Mouse (Mus musculus): Measurements from ENCODE around the gene Apbb1ip. TPM values are rescaled to one million over a fixed set of nuclear protein-coding genes. Genes with fewer than 3 reads are reported as not detected.
A peak's percentile ranks its signal among the peaks of the same experiment; 100 is the strongest.
"Not testable (repeated sequence)": the region's sequence is repeated elsewhere in the genome, so short reads cannot be mapped to it uniquely, and the experiment has no call there.

Gene Apbb1ip
- polyA plus RNA-seq, 1 experiment from 2014 or later: 0.88 TPM

GRCm38 (mm10) chr2:22874628-22875027 lies 100.7 kb downstream of the Apbb1ip start:
- Histone ChIP-seq H3K4me2 (ENCODE audit: low read depth, low read length) (no peak overlapping the region), H3K9me3 (ENCODE audit: control insufficient read depth, low read length) (no peaks in the 10 kb centered on the region), H3K27ac (ENCODE audit: low read depth, low read length) (no peak overlapping the region), H3K27me3 (ENCODE audit: control insufficient read depth, insufficient read depth, low read length) (no peaks in the 10 kb centered on the region), H3K4me1 (ENCODE audit: control insufficient read depth, insufficient read depth, low read length) (no peaks in the 10 kb centered on the region), H3K4me3 (ENCODE audit: low read depth, low read length) (no peak overlapping the region), H3K36me3 (ENCODE audit: control insufficient read depth, insufficient read depth, low read length) (no peaks in the 10 kb centered on the region), H3K9ac (replicated peaks; ENCODE audit: low read depth, low read length) (no peak overlapping the region)
- ATAC-seq (ENCODE audit: low read depth): no peak
- 56% methylated on average over 9 of the region's 10 CpGs for WGBS

- ATAC-seq (ENCODE audit: low read depth): no peak
- no peak overlapping the region for H3K4me2 ChIP-seq (ENCODE audit: low read depth, low read length)
- H3K27me3 ChIP-seq (ENCODE audit: control insufficient read depth, insufficient read depth, low read length): no peaks in the 10 kb centered on the region
- H3K9ac ChIP-seq (replicated peaks; ENCODE audit: low read depth, low read length): no peak overlapping the region
- no peak overlapping the region for H3K27ac ChIP-seq (ENCODE audit: low read depth, low read length)
- H3K4me1 ChIP-seq (ENCODE audit: control insufficient read depth, insufficient read depth, low read length): no peaks in the 10 kb centered on the region
- H3K9me3 ChIP-seq (ENCODE audit: control insufficient read depth, low read length): no peaks in the 10 kb centered on the region
- 93% methylated on average over 3 of the region's 3 CpGs for WGBS
- no peaks in the 10 kb centered on the region for H3K36me3 ChIP-seq (ENCODE audit: control insufficient read depth, insufficient read depth, low read length)
- no peak overlapping the region for H3K4me3 ChIP-seq (ENCODE audit: low read depth, low read length)
Measured at GRCm38 (mm10) chr2:22876614-22877013, 102.7 kb downstream of the Apbb1ip start.

GRCm38 (mm10) chr2:22878781-22879180 lies 104.9 kb downstream of the Apbb1ip start:
- Histone ChIP-seq H3K27me3 (ENCODE audit: control insufficient read depth, insufficient read depth, low read length) (no peaks in the 10 kb centered on the region), H3K9ac (replicated peaks; ENCODE audit: low read depth, low read length) (no peak overlapping the region), H3K36me3 (ENCODE audit: control insufficient read depth, insufficient read depth, low read length) (no peaks in the 10 kb centered on the region), H3K4me1 (ENCODE audit: control insufficient read depth, insufficient read depth, low read length) (no peaks in the 10 kb centered on the region), H3K4me2 (ENCODE audit: low read depth, low read length) (no peak overlapping the region), H3K9me3 (ENCODE audit: control insufficient read depth, low read length) (no peaks in the 10 kb centered on the region), H3K27ac (ENCODE audit: low read depth, low read length) (no peak overlapping the region), H3K4me3 (ENCODE audit: low read depth, low read length) (no peak overlapping the region)
- ATAC-seq (ENCODE audit: low read depth): no peak
- 67% methylated on average over 1 of the region's 1 CpGs for WGBS

GRCm38 (mm10) chr2:22880726-22881125 lies 106.8 kb downstream of the Apbb1ip start:
- ATAC-seq (ENCODE audit: low read depth); H3K9me3 ChIP-seq (ENCODE audit: control insufficient read depth, low read length); H3K27me3 ChIP-seq (ENCODE audit: control insufficient read depth, insufficient read depth, low read length); H3K4me1 ChIP-seq (ENCODE audit: control insufficient read depth, insufficient read depth, low read length); H3K9ac ChIP-seq (replicated peaks; ENCODE audit: low read depth, low read length); H3K27ac ChIP-seq (ENCODE audit: low read depth, low read length); H3K36me3 ChIP-seq (ENCODE audit: control insufficient read depth, insufficient read depth, low read length); H3K4me2 ChIP-seq (ENCODE audit: low read depth, low read length); H3K4me3 ChIP-seq (ENCODE audit: low read depth, low read length): not testable (repeated sequence)
- 91% methylated on average over 3 of the region's 3 CpGs for WGBS

- WGBS: 19% methylated on average over 9 of the region's 9 CpGs
Measured at GRCm38 (mm10) chr2:22894932-22895281, 121.0 kb downstream of the Apbb1ip start.

GRCm38 (mm10) chr2:22895282-22896273 lies 121.7 kb downstream of the Apbb1ip start, which contains the start of gene Pdss1:
TSS of gene Pdss1 (plus strand) at chr2:22895522.
- Histone ChIP-seq H3K9me3 (ENCODE audit: control insufficient read depth, low read length) (no peaks in the 10 kb centered on the region), H3K27me3 (ENCODE audit: control insufficient read depth, insufficient read depth, low read length) (no peaks in the 10 kb centered on the region), H3K27ac (ENCODE audit: low read depth, low read length) (peak within 1 kb of the TSS; percentile 86), H3K4me3 (ENCODE audit: low read depth, low read length) (peak within 1 kb of the TSS; percentile 89), H3K36me3 (ENCODE audit: control insufficient read depth, insufficient read depth, low read length) (no peaks in the 10 kb centered on the region), H3K4me2 (ENCODE audit: low read depth, low read length) (peak within 1 kb of the TSS; percentile 75), H3K9ac (replicated peaks; ENCODE audit: low read depth, low read length) (peak within 1 kb of the TSS; percentile 81), H3K4me1 (ENCODE audit: control insufficient read depth, insufficient read depth, low read length) (peaks cover 9% of the 10 kb centered on the region; the same call in 1 of the 2 replicates)
- ATAC-seq (ENCODE audit: low read depth): peak; percentile 99
- under 1% methylated on average over 81 of the region's 81 CpGs for WGBS

More at GRCm38 (mm10) chr2:22894932-22895281, 121.0 kb downstream of the Apbb1ip start:
- H3K36me3 ChIP-seq (ENCODE audit: control insufficient read depth, insufficient read depth, low read length): no peaks in the 10 kb centered on the region
- H3K4me2 ChIP-seq (ENCODE audit: low read depth, low read length): peak overlapping the region; percentile 75
- peak overlapping the region; percentile 86 for H3K27ac ChIP-seq (ENCODE audit: low read depth, low read length)
- H3K9me3 ChIP-seq (ENCODE audit: control insufficient read depth, low read length): no peaks in the 10 kb centered on the region
- H3K27me3 ChIP-seq (ENCODE audit: control insufficient read depth, insufficient read depth, low read length): no peaks in the 10 kb centered on the region
- H3K9ac ChIP-seq (replicated peaks; ENCODE audit: low read depth, low read length): peak overlapping the region; percentile 81
- no peak; the same call in 1 of the 2 replicates for ATAC-seq (ENCODE audit: low read depth)
- peak overlapping the region; percentile 89 for H3K4me3 ChIP-seq (ENCODE audit: low read depth, low read length)
- peaks cover 9% of the 10 kb centered on the region; the same call in 1 of the 2 replicates for H3K4me1 ChIP-seq (ENCODE audit: control insufficient read depth, insufficient read depth, low read length)

- Histone ChIP-seq H3K4me2 (ENCODE audit: low read depth, low read length) (no peak overlapping the region), H3K9me3 (ENCODE audit: control insufficient read depth, low read length) (no peaks in the 10 kb centered on the region), H3K4me3 (ENCODE audit: low read depth, low read length) (no peak overlapping the region), H3K9ac (replicated peaks; ENCODE audit: low read depth, low read length) (no peak overlapping the region), H3K27me3 (ENCODE audit: control insufficient read depth, insufficient read depth, low read length) (no peaks in the 10 kb centered on the region), H3K27ac (ENCODE audit: low read depth, low read length) (no peak overlapping the region), H3K36me3 (ENCODE audit: control insufficient read depth, insufficient read depth, low read length) (peaks cover 38% of the 10 kb centered on the region; the same call in 1 of the 2 replicates), H3K4me1 (ENCODE audit: control insufficient read depth, insufficient read depth, low read length) (no peaks in the 10 kb centered on the region)
- 95% methylated on average over 3 of the region's 3 CpGs for WGBS
- no peak for ATAC-seq (ENCODE audit: low read depth)
Measured at GRCm38 (mm10) chr2:22903947-22904346, 130.1 kb downstream of the Apbb1ip start.

GRCm38 (mm10) chr2:22914421-22914820 lies 140.5 kb downstream of the Apbb1ip start:
- no peak for ATAC-seq (ENCODE audit: low read depth)
- Histone ChIP-seq H3K27ac (ENCODE audit: low read depth, low read length) (no peak overlapping the region), H3K27me3 (ENCODE audit: control insufficient read depth, insufficient read depth, low read length) (no peaks in the 10 kb centered on the region), H3K4me2 (ENCODE audit: low read depth, low read length) (no peak overlapping the region), H3K9ac (replicated peaks; ENCODE audit: low read depth, low read length) (no peak overlapping the region), H3K9me3 (ENCODE audit: control insufficient read depth, low read length) (no peaks in the 10 kb centered on the region), H3K4me1 (ENCODE audit: control insufficient read depth, insufficient read depth, low read length) (no peaks in the 10 kb centered on the region), H3K4me3 (ENCODE audit: low read depth, low read length) (no peak overlapping the region), H3K36me3 (ENCODE audit: control insufficient read depth, insufficient read depth, low read length) (peaks cover 23% of the 10 kb centered on the region)
- WGBS: 96% methylated on average over 3 of the region's 3 CpGs

GRCm38 (mm10) chr2:22918651-22919050 lies 144.8 kb downstream of the Apbb1ip start:
- H3K4me1 ChIP-seq (ENCODE audit: control insufficient read depth, insufficient read depth, low read length): no peaks in the 10 kb centered on the region
- H3K4me3 ChIP-seq (ENCODE audit: low read depth, low read length): no peak overlapping the region
- H3K9me3 ChIP-seq (ENCODE audit: control insufficient read depth, low read length): no peaks in the 10 kb centered on the region
- H3K36me3 ChIP-seq (ENCODE audit: control insufficient read depth, insufficient read depth, low read length): peaks cover 14% of the 10 kb centered on the region
- no peak overlapping the region for H3K9ac ChIP-seq (replicated peaks; ENCODE audit: low read depth, low read length)
- H3K27ac ChIP-seq (ENCODE audit: low read depth, low read length): no peak overlapping the region
- WGBS: 92% methylated on average over 2 of the region's 2 CpGs
- no peaks in the 10 kb centered on the region for H3K27me3 ChIP-seq (ENCODE audit: control insufficient read depth, insufficient read depth, low read length)
- no peak overlapping the region for H3K4me2 ChIP-seq (ENCODE audit: low read depth, low read length)
- ATAC-seq (ENCODE audit: low read depth): no peak

All from neural tube, embryonic 14.5 days (tissue).